Mouse (Mus musculus) kidney, adult 8-10 months (tissue): ENCODE data around the gene Lzts2.

Source experiments
- DNase-seq, 2 experiments: peaks; one replicate each; pipeline ENCODE4 v3.0.0; 2022

Lzts2 gene

DNA sequence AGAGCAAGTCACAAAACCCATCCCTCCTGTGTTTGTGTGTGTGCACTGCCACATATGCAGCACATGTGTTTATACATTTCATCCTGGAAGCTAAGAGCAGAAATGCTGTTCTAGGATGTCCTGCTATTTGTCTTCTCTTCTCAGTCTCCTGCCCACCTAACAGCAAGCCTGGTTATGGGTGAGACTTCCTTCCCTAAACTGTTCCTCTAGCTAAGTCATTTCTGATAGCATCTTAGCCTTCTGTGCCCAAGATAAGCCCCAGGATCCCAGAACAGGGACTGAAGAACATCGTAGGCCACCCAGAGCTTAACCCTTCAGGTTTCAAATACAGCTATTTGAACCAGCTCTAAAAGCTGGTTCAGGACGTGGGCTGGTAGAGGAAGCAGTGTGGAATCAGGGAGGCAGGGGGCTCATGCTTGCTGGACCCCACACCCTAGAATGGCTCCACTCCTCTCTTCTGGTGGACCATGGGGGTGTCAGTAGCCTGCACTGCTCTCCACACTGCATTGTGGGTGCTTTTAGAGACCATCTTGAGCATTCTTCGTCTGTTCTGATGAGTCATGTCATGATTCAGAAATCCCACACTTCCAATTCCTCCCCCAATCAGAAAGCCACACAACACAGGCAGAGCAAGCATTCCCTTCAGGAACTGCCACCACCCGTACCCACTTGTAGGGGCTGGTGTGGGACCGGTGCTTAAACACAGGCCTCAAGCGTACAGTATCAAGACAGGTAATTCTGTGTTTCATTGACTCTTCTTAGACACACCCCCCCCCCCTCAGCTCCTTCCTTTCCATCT lies 40.9 kb downstream of the Lzts2 start:
- no peak for DNase-seq

DNA sequence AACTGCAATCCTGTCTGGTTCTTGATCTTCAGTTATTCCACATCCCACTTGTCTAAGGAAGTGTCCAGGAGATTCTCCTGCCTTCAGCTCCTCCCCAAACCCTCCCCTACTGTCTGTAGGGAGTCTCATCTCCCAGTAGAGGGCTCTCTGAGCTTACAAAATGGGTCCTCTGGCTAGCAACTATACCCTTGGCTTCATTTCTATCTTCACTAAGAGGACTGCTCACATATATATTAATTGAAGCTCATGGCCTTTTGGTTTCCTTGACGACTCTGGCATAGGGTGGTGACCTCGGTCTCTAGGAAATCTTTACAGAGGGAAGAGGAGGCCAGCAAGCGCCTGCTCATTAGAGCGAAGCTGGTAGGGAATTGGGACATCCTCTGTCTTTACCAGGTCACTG lies 42.1 kb downstream of the Lzts2 start:
- peak in 1 of 2 experiments; percentile 48 for DNase-seq

DNA sequence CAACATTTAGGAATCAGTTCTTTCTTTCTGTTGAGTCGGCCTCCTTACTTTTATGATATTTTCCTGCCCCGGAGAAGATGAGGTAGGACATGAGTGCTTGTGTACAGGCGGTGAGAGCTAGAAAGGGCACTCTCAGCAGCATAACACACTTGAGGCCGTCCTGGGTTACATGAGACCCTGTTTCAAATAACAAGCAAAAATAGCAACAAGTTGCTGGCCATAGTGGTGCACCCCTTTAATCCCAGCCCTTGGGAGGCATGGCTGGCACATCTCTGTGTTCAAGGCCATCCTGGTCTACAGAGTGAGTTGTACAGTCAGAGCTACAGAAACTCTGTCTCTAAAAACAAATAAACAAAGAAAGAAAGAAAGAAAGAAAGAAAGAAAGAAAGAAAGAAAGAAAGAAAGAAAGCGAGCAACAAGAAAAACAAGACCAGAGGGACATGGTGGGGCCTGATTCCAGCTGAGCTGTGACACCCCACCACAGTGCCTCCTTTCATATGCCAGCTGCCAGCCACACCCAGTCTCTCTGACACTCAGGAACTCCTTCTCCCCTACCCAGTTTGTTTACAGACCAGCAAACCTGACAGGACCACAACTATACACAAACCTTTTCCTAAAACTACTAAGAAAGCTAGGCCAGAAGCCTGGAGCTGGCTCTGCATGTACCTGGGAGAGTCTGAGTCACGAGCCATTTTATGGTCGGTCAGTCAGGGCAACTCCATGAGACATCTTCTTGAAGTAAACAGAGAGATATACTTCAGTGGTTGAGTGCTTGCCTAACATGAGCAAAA lies 42.9 kb downstream of the Lzts2 start:
- DNase-seq = no peak

DNA sequence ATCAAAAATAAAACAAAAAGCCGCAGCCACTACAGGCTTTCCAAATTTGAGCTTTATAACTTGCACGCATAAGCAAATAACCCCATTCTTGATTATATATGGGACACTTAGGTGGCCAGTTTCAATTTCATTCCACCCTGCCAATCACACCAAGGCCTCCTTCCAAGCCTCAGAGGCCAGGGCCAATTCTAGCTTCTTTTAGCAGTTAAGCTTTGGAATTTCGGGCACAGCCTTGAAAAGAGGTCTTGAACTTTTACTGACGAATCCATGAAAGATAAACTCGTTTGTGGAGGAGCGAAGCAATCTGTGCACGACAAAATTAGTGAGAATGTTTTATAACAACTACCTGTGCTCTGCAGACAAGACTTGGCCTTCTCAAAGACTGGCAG lies 43.5 kb downstream of the Lzts2 start:
- DNase-seq = no peak

DNA sequence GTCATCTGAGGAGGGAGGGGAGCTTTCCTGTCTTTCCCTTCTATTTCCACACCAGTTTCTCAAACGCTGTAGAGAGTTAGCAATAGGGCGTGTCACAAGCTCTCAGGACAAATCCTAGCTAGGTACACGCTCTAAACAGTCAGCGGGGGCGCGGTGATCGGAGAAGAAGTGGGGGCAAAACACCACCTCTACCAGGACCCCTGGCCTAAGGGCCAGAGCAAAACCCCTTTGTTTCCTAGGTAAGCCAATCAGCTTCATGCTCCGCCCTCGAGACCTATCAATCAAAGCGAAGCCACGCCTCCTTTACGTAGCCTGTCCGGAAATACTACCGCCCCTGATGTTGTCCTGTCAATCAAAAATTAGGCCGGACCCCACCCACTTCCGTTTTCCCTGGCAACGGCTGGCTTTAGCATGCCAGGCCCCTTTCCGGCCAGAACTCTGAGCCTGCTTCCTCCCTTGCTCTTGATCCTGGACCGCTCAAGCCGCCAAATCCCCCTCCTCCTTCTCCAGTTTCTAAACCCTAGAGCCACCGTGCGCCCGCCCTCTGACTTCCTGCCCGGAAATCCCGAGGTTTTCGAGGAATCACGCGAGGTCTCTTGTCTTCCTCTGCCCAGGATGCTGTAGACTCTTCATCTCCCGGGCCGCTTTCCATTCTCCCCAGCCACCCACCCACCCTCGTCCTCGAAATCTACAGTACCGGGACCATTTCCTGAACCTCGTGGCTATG lies 44.1 kb downstream of the Lzts2 start:
- peak; percentile 95 to 97 for DNase-seq

DNA sequence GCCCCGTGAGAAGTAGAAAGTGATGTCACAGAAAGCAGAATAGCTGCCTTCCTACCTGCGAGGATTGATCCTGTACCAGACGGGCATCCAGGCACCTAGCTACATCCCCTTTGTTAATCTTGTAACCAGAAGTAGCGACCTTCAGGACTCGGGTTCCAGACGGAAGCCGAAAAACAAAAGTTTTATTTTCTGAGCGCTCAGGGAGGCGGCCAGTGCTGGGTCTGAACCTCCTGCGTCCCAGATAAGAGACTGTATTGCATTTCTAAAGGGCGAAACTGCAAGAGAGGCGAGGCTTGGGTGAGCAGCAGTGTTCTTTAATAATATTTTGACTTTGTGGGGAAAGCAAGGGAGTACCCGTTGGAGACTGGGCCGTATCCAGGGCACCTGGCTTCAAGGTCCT lies 44.6 kb downstream of the Lzts2 start:
- no peak for DNase-seq

DNA sequence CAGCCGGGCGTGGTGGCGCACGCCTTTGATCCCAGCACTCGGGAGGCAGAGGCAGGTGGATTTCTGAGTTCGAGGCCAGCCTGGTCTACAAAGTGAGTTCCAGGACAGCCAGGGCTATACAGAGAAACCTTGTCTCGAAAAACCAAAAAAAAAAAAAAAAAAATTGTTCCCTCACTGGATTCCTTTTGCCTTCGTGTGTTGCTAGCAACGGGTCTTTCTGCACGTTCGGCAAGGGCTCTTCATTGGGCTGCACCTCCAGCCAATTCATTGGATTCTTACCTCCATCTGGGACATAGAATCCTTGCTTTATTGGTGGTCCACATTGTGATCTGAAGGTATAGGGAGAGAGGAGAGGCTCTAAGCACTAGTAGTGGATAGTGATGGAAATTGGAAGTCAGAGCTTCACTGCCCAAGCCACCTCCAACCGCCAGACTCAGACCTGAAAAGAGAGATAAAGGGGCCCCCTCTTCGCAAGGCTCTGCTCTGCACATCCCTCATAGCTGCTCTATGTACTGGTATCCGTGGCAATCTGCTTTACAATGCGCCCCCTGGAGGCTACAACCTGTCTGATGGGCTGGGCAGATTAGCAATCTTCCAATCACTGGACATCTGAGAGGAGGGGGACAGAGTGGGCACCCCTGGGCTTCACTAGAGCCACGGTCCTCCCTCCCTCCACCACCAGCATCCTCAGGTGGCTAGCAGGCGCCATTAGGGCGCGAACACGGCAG lies 49.5 kb downstream of the Lzts2 start:
- DNase-seq = peak in 1 of 2 experiments; percentile 66

DNA sequence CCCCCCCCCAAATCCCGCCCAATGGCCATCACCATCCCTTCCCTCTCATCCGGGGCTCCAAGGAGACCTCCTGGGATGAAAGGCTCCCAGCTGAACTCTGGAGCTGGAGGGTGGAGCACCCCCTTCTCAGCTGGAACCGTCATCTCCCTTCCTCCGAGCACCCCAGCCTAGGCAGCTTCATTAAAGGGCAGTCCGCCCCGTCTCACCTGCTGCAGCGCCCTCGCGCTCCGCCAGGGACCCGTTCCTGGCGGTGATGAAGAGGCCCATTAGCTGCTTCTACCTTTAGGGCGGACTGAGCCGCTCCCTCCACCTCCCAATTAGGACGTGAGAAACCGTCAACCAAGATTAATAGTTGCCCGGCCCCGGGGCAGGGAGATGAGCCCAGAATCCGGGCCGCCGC lies 51.0 kb downstream of the Lzts2 start:
- DNase-seq = no peak

DNA sequence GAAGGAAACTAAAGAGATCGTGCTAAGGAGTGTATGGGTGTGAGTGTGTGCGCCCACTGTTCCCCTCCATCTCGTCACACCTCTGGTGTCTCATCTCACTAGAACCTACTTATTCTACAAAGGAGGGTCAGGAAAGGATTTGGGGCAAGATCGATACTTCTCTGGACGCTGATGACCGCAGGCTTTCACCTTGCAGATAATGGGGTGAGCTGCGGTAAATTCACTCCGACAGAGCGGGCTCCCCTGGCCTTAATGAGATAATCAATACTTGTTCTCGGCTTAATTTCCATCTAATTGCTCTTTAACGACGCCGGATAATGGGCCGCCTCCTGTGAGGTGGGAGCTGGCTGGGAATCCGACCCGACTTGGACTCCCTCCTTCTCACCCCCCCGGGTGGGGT lies 53.0 kb downstream of the Lzts2 start:
- no peak for DNase-seq

DNA sequence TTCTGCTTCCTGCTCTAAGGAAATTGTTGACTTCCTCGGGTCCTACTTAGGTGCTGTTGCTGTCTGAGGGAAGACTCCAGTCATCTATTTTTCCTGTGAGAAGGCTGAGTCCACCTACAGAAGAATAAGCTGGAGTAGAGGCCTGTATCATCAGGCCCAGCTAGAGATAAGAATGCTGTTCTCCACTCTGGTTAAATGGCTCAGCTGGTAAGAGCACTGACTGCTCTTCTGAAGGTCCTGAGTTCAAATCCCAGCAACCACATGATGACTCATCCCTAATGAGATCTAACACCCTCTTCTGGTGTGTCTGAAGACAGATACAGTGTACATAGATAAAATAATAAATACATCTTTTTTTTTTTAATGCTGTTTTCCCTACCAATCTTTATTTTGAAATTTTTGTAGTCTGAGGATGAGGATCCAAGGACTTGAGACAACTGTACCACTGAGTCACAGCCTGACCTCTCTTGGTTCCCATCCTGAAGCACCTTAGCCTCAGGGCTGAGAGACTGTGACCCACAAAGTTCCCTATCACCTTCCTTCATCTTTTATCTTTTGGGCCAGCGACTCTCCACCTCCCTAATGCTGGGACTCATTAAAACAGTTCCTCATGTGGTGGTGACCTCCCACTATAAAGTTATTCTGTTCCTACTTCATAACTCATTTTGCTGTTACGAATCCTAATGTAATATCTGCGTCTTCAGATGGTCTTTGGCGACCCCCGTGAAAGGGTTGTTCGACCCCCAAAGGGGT lies 53.7 kb downstream of the Lzts2 start:
- no peak for DNase-seq

DNA sequence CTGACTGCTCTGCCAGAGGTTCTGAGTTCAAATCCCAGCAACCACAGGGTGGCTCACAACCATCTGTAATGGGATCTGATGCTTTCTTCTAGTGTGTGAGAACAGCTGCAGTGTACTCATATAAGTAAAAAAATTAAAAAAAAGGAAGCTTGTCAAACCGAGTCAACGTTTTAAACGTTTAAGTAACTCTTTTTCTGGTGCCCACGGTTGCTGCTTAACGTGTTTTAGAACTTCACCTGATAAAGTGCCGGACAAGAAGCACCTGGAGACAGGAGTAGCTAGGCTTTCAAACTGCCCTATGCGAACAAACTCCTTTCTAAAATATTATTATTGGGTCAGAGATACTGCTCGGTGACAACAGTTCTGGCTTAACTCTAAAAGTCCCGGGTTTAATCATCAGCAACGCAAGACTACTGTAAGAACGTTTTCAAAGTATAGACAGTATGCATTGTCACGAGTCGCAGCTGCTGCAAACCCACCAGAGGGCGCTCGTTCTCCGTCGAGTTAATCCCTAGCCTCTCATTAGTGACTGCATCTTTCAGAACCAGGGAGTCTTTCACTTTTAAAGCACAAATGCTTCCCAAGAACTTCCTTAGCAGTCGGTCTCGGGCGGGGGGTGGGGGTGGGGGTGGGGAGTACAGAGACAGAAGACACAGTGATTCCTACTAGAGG lies 59.8 kb downstream of the Lzts2 start:
- peak in 1 of 2 experiments; percentile 66 for DNase-seq

DNA sequence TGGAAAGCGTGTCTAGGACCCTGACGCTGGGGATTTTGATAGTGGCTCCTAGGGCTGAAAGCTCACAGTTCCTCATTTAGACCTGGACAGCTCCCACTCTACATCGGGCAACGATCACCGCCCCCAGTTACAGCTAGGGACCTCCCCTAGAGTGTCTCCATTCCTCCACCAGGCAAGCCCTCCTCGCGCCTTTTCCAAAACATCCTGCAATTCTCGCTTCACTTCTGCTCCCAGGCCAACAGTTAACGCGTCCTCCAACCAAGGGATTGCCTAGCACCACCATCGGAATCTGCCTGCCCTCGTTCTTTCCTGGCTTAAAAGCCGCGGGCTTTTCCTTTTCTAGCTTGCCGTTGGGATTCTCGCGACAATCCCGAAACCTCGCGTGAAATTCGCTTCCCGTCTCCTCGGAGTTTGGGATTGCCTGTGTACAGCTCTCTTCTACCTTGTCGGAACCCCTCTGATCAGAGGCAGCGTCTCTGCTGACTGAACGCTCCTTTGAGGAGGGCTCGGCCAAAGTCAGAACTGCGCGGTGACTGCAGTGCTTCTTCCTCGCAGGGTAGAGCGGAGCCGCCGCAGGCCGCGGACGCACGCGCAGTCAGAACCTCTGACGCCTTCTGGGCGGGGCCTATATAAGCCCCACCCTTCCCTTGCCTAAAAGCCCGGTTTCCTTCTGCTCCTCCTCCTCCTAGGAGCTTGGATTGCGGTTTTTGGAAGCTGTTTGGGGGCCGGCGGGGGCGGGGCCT lies 60.5 kb downstream of the Lzts2 start, which contains the start of gene Kazald1:
Gene Kazald1, plus strand, starts transcription at position 662 of the 743 bp plus-strand sequence.
- DNase-seq = peak; percentile 93 to 95

DNA sequence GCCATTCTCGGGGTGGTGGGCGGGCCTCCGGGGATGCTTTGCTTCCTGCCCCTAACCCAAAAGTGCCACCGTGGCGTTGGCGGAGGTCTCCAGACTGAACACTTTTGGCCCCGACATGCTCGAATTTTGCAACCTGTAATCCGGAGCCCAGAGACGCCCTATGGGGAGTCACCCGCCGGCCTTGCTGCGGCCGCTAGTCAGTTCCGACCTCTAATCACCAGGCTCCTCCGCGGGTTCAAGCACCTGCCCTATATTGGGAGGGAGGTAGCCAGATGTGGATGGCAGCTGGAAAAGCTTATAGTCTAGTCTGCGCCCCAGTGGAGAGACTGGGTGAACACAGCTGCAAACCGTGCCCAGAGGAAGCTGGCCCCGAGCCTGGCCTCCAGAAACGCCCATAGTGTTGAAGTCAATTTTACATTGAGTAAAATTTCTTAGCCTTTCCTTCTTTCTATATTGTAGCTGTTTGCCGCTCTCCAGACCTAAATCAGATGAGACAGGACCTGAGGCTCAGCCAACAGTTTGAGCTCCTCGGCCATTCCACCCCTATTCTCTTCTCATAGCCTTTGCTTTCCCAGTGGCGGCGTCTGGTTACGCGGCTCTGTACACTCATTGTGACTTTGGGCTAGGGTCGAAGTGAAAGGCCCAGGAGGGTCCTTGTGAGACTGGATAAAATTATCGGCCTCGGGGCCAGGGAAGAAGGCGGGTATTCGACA lies 61.3 kb downstream of the Lzts2 start:
- DNase-seq = no peak

DNA sequence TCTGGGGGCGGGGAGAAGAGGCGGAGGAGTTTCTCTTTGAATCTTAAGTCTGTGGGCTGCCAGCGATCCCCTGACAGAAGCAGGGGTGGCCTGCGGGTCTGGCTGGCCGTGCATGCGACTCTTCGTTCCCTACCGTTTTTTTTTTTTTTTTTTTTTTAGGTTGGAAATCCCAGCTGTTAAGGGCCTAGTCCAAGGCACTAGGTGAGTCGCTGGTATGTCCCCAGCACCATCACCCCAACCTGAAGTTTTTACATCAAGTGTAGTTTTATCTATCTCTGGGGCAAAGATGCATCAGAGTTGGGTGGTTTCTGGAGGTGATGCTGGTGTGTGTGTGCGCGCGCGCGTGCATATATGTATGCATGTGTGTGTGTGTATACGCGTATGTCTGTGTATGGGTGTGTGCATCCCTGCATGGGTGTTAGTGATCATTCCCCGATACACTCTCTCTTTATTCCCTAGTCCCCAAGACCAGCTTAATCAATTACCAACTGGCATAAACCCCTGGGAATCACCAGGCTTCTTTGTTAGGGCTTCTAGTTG lies 61.9 kb downstream of the Lzts2 start:
- no peak for DNase-seq
